Mouse (Mus musculus): ENCODE measurements around the gene Cirbp.
A peak's percentile ranks its signal among the peaks of the same experiment; 100 is the strongest.

DNA sequence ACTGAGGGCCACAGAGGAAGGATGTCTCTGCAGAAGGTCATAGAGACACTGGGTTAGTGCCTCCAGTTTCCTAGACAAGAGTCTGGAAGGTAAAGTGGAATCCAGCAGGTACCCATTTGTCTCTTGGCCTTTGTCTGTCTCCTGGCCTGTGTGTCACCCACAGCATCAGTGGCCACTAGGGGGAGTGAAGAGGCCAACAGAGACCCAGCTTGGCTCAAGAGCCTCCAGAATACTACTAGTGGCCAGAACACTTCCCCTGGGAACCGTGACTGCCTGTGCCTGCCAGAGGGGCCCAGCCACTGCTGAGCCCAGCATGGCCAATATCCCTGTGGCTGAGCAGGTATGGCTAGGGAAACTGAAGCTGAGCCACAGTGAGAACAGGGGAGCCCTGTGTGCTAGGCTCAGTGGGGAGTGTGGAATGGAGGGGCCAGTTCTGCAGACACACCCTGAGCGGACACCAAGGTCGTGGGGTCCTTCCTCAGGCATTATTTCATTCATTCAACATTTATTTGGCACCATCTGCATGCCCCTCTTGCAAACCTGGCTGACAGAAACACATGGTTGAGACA is 33.7 kb downstream of the Cirbp start:
- TF ChIP-seq CTCF (IDR thresholded peaks at IDR 0.05; ENCODE audit: low read depth) (peak; percentile 91), EP300 (IDR thresholded peaks at IDR 0.05; ENCODE audit: low read depth) (no peak)

All from heart, postnatal 0 days (tissue).